Mouse (Mus musculus): Measurements from ENCODE around the gene Frmd8.

DNA sequence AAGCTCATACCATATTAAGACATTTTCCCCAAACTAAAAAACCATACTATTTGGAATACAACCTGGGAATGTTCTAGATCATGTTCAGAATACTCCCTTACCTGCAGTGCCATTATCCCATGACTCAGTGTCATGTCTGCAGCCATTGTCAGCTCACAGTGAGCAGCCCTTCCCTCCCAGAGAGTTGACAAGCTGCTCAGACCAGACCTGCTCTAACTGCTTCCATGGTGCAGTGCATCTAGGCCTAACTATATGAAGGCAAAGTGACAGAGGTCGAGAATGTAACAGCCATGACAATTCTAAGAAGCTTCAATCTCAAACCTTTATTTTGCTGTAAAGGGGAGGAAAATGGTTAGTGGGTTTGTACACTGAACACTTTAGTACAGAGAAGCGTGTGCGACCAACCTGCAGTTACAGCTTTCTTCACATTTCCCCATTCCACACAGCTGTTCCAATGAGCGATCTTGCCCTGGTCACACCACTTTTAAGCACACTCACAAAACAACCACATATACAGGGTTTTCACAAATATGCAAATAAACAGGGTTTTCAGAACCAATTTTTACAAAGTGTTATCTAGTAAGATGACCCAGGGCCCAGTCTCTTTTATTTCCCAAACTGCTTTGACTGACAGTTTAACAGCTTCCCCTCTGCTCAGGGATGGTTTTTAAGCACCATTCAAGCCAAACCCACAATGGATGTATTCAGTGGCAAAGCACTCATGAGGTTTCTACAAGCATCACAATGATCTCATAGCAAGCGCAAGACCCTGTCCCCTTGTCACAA, 32.9 kb downstream of the Frmd8 start:
- TF ChIP-seq CTCF (IDR thresholded peaks at IDR 0.05; ENCODE audit: low read depth, low read length) (peak; percentile 2; the same call in 1 of the 2 replicates), POLR2A (IDR thresholded peaks at IDR 0.05; ENCODE audit: extremely low read depth, insufficient read depth, low read length) (peak; percentile 54)

All from liver, adult 2 months (tissue).